Mouse (Mus musculus) midbrain, embryonic 13.5 days (tissue): ENCODE measurements around the gene Prss57. TPM values are rescaled to one million over a fixed set of nuclear protein-coding genes. Genes with fewer than 3 reads are reported as not detected.

Source experiments
- ATAC-seq: fragments of 200-750 bp; cut with Nextera tagmentation; 2 replicates; pipeline ENCODE4 v1.8.0; 2017; ENCODE audit warnings: mild to moderate bottlenecking, moderate TSS enrichment, moderate library complexity
- H3K27ac ChIP-seq: fragments of 300-500 bp; sonication (generic); 2 replicates; pipeline ENCODE4 v1.5.1; 2015; ENCODE audit warnings: inconsistent platforms, mild to moderate bottlenecking, moderate library complexity
- H3K27me3 ChIP-seq: fragments of 300-500 bp; sonication (generic); 2 replicates; pipeline ENCODE4 v1.6.1; 2015; ENCODE audit warnings: mild to moderate bottlenecking, inconsistent platforms
- H3K36me3 ChIP-seq: fragments of 300-500 bp; sonication (generic); 2 replicates; pipeline ENCODE4 v1.6.1; 2015; ENCODE audit warnings: mild to moderate bottlenecking, inconsistent platforms
- H3K4me1 ChIP-seq: fragments of 300-500 bp; sonication (generic); replicated peaks from 2 replicates; pipeline ENCODE4 v1.6.1; 2015; ENCODE audit warnings: inconsistent platforms
- H3K4me2 ChIP-seq: fragments of 300-500 bp; sonication (generic); replicated peaks from 2 replicates; pipeline ENCODE4 v1.6.1; 2015; ENCODE audit warnings: moderate library complexity, mild to moderate bottlenecking, inconsistent platforms
- H3K4me3 ChIP-seq: fragments of 300-500 bp; sonication (generic); replicated peaks from 2 replicates; pipeline ENCODE4 v1.5.1; 2015; ENCODE audit warnings: mild to moderate bottlenecking, inconsistent platforms
- H3K9ac ChIP-seq: fragments of 300-500 bp; sonication (generic); replicated peaks from 2 replicates; pipeline ENCODE4 v1.6.1; 2015; ENCODE audit warnings: mild to moderate bottlenecking, inconsistent platforms
- H3K9me3 ChIP-seq: fragments of 300-500 bp; sonication (generic); 2 replicates; pipeline ENCODE4 v1.6.1; 2016; ENCODE audit warnings: mild to moderate bottlenecking, inconsistent platforms
- WGBS: fragments of 180-500 bp; shearing (Covaris S2); methylation state at CpG from one replicate; pipeline ENCODE4 v1.1.7; 2015; 5-methylcytosine and 5-hydroxymethylcytosine counted together
- polyA plus RNA-seq: library from polyadenylated mRNA; unstranded; fragments of >200 nt; fragmentation: Nextera tagmentation; extraction: Ambion mirVana; gene quantifications from 2 replicates; pipeline ENCODE4 v1.2.1, GENCODE M21; 2015

Gene Prss57
- polyA plus RNA-seq, 1 experiment from 2014 or later, result not detected

GRCm38 (mm10) chr10:79793051-79793737 is 2.4 kb upstream of the Prss57 start, which contains the start of gene Palm:
Gene Palm (plus strand): TSS chr10:79793572.
- peak within 1 kb of the TSS; percentile 93 for H3K4me2 ChIP-seq
- H3K4me1 ChIP-seq, result peaks cover 37% of the 10 kb centered on the region
- H3K4me3 ChIP-seq, result peak within 1 kb of the TSS; percentile 96
- ATAC-seq, result peak; percentile 78
- peak within 1 kb of the TSS; percentile 99 for H3K9ac ChIP-seq
- 5% methylated on average over 51 of the region's 51 CpGs for WGBS
- no peaks in the 10 kb centered on the region for H3K36me3 ChIP-seq
- H3K27me3 ChIP-seq, result no peaks in the 10 kb centered on the region
- H3K9me3 ChIP-seq, result no peaks in the 10 kb centered on the region
- H3K27ac ChIP-seq, result peak within 1 kb of the TSS; percentile 95

DNA sequence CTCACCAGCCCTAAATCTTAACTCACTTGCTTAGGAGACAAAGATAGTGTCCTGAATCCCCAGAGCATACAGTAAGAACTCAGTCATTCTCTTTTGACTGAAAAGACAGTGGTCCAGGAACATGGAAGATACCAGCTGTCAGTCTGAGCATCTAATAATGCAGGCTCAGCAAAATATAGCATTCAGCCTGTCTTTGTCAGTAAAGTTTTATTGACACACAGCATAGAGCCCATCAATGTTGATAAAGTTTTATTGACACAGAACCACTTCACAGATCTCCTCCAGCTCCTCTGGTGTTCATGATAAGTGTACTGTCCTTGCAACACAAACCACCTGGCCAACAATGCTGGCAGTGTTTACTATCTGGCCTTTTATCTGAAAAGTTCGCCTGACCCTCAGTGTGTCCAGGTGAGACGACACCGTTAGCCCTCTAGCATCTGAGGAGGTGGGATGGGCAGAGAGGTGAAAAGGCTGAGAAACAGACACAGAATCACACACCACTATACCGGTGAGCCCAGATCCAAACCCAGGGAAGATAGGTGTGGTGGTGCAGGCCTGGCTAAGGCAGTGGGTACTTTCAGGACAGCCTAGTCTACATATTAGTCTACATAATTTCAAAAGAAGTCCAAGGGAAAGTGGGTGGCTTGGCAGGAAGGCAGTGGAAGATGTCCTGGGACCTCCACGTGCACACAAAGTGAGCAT is 1.7 kb upstream of the Prss57 start:
- no peaks in the 10 kb centered on the region for H3K36me3 ChIP-seq
- no peaks in the 10 kb centered on the region for H3K27me3 ChIP-seq
- ATAC-seq, result no peak
- H3K9ac ChIP-seq, result no peak overlapping the region
- peak overlapping the region; percentile 93; the same call in 1 of the 2 replicates for H3K4me2 ChIP-seq
- H3K4me3 ChIP-seq, result peak overlapping the region; percentile 96
- no peaks in the 10 kb centered on the region for H3K9me3 ChIP-seq
- no peak overlapping the region for H3K27ac ChIP-seq
- peaks cover 30% of the 10 kb centered on the region for H3K4me1 ChIP-seq
- 79% methylated on average over 5 of the region's 5 CpGs for WGBS

- no peaks in the 10 kb centered on the region for H3K36me3 ChIP-seq
- H3K27ac ChIP-seq, result no peak overlapping the region
- no peak overlapping the region for H3K4me2 ChIP-seq
- WGBS, result 53% methylated on average over 2 of the region's 2 CpGs
- ATAC-seq, result no peak
- H3K9me3 ChIP-seq, result no peaks in the 10 kb centered on the region
- peaks cover 11% of the 10 kb centered on the region for H3K4me1 ChIP-seq
- H3K27me3 ChIP-seq, result peaks cover 7% of the 10 kb centered on the region
- no peak overlapping the region for H3K4me3 ChIP-seq
- H3K9ac ChIP-seq, result no peak overlapping the region
Measured at GRCm38 (mm10) chr10:79789581-79789980, 1.2 kb downstream of the Prss57 start.

DNA sequence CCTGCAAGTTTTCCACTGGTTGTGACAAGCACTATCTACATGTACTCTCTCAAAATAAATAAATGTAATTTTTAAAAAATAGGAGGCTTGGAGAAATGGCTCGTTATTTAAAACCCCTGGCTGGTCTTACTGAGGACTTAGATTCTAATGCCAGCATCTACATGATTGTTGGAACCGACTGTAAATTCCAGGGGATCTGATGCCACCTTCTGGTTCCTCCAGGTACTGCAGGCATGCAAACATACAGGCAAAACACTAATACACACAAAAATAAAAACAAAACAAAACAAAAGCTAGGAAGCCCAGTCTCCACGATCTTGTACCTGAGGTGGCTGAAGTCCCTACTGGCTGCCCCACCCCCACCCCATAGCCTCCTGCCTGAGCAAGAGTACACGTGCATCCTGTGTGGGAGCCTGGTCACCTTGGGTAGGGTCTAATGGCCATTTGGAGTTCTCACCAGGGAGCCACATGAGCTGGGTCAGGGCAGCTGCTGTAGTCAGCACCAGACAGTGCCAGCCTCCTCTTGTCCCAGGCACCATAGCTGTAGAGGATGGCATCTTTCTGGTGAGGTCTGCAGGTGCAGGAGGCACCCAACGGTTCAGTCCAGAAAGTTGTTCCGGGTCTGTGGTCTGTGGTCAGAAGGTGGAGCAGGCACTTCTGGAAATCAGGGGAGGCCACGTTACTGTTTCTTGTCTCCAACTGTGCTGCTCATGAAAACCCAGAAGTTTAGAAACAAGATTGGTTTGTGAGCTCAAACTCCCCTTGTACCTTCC is 2.2 kb downstream of the Prss57 start:
- no peaks in the 10 kb centered on the region for H3K9me3 ChIP-seq
- no peak for ATAC-seq
- 38% methylated on average over 7 of the region's 7 CpGs for WGBS
- H3K36me3 ChIP-seq, result no peaks in the 10 kb centered on the region
- no peak overlapping the region for H3K27ac ChIP-seq
- no peak overlapping the region for H3K4me3 ChIP-seq
- H3K27me3 ChIP-seq, result peaks cover 12% of the 10 kb centered on the region
- H3K9ac ChIP-seq, result no peak overlapping the region
- H3K4me2 ChIP-seq, result no peak overlapping the region
- H3K4me1 ChIP-seq, result peaks cover 11% of the 10 kb centered on the region; the same call in 1 of the 2 replicates

- ATAC-seq, result no peak
- peaks cover 26% of the 10 kb centered on the region for H3K4me1 ChIP-seq
- H3K27ac ChIP-seq, result no peak overlapping the region
- H3K4me2 ChIP-seq, result no peak overlapping the region
- H3K9me3 ChIP-seq, result no peaks in the 10 kb centered on the region
- H3K9ac ChIP-seq, result no peak overlapping the region
- peaks cover 40% of the 10 kb centered on the region for H3K27me3 ChIP-seq
- H3K36me3 ChIP-seq, result no peaks in the 10 kb centered on the region
- WGBS, result 40% methylated on average over 27 of the region's 27 CpGs
- H3K4me3 ChIP-seq, result no peak overlapping the region
Measured at GRCm38 (mm10) chr10:79783920-79784800, 6.6 kb downstream of the Prss57 start.

DNA sequence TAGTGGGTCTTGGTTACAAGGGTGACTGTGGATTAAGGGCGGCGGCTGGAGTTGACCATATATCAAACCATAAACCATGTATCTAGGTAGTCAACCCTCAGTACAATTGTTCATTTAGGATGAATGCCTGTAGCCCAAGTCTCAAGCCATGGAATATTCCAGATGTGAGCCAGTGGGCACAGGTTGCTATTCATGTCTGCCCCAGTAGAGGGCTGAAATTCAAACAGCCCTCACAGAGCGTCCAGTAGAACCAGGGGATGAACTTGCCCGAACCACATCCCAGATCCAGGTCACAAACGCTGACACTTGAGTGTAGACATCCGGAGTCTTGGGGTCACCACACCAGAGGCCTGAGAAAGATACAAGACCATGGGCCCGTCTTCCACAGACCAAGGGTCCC is 7.7 kb downstream of the Prss57 start:
- WGBS, result 73% methylated on average over 7 of the region's 7 CpGs
- Histone ChIP-seq H3K27ac (no peak overlapping the region), H3K9me3 (no peaks in the 10 kb centered on the region), H3K4me2 (no peak overlapping the region), H3K27me3 (peaks cover 51% of the 10 kb centered on the region), H3K4me1 (peaks cover 32% of the 10 kb centered on the region), H3K36me3 (no peaks in the 10 kb centered on the region), H3K9ac (no peak overlapping the region), H3K4me3 (no peak overlapping the region)
- no peak for ATAC-seq

DNA sequence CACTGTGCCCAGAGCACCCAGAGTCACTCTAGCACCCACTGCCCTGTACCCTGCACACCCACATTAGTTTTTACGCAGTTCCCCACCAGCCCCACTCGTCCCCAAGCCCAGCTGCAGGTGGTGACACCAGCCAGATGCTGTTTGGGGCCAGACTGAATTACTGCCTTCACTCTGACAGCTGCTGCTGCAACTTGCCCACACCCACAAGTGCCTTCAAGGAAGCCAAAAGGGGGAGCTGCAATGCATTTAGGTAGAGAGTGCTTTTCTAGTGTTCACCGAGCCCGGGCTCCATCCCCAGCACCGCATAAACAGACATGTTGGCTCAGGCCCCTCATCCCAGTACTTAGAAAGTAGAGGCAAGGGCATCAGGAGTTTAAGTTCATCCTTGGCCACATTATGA is 8.8 kb downstream of the Prss57 start:
- H3K36me3 ChIP-seq, result no peaks in the 10 kb centered on the region

GRCm38 (mm10) chr10:79781139-79781538 is 9.6 kb downstream of the Prss57 start:
- H3K4me1 ChIP-seq, result peaks cover 44% of the 10 kb centered on the region
- 31% methylated on average over 21 of the region's 21 CpGs for WGBS
- H3K4me2 ChIP-seq, result peak overlapping the region; percentile 66
- H3K4me3 ChIP-seq, result peak overlapping the region; percentile 38
- no peak overlapping the region for H3K27ac ChIP-seq
- H3K36me3 ChIP-seq, result no peaks in the 10 kb centered on the region
- ATAC-seq, result no peak
- peaks cover 70% of the 10 kb centered on the region for H3K27me3 ChIP-seq
- no peaks in the 10 kb centered on the region for H3K9me3 ChIP-seq
- H3K9ac ChIP-seq, result no peak overlapping the region

More for the DNA sequence above, 8.8 kb downstream of the Prss57 start:
- Histone ChIP-seq H3K27ac (no peak overlapping the region), H3K4me3 (no peak overlapping the region), H3K4me1 (peaks cover 42% of the 10 kb centered on the region), H3K27me3 (peaks cover 62% of the 10 kb centered on the region), H3K9me3 (no peaks in the 10 kb centered on the region), H3K9ac (no peak overlapping the region), H3K4me2 (no peak overlapping the region)
- ATAC-seq, result no peak
- WGBS, result 56% methylated on average over 5 of the region's 5 CpGs

- H3K36me3 ChIP-seq, result no peaks in the 10 kb centered on the region
- no peak for ATAC-seq
- H3K4me3 ChIP-seq, result peak overlapping the region; percentile 38
- no peak overlapping the region for H3K27ac ChIP-seq
- H3K27me3 ChIP-seq, result peaks cover 73% of the 10 kb centered on the region
- H3K4me2 ChIP-seq, result peak overlapping the region; percentile 66
- no peaks in the 10 kb centered on the region for H3K9me3 ChIP-seq
- H3K4me1 ChIP-seq, result peaks cover 44% of the 10 kb centered on the region
- 2% methylated on average over 13 of the region's 13 CpGs for WGBS
- no peak overlapping the region for H3K9ac ChIP-seq
Measured at GRCm38 (mm10) chr10:79780664-79781015, 10.1 kb downstream of the Prss57 start.

GRCm38 (mm10) chr10:79779784-79780663 is 10.7 kb downstream of the Prss57 start:
- no peak overlapping the region for H3K27ac ChIP-seq
- peak overlapping the region; percentile 38 for H3K4me3 ChIP-seq
- peak overlapping the region; percentile 66 for H3K4me2 ChIP-seq
- no peak overlapping the region for H3K9ac ChIP-seq
- 0 out of 2 replicates have a peak, but pooled peaks cover under 1% of the 10 kb centered on the region for H3K9me3 ChIP-seq
- peak; percentile 87 for ATAC-seq
- 2% methylated on average over 55 of the region's 55 CpGs for WGBS
- H3K36me3 ChIP-seq, result no peaks in the 10 kb centered on the region
- peaks cover 70% of the 10 kb centered on the region for H3K27me3 ChIP-seq
- peaks cover 44% of the 10 kb centered on the region for H3K4me1 ChIP-seq
